Mouse (Mus musculus): ENCODE measurements around the gene 1700013G24Rik. TPM values are rescaled to one million over a fixed set of nuclear protein-coding genes. Genes with fewer than 3 reads are reported as not detected.
"Not testable (repeated sequence)": the region's sequence is repeated elsewhere in the genome, so short reads cannot be mapped to it uniquely, and the experiment has no call there.

1700013G24Rik gene
- polyA plus RNA-seq (2014; fragmentation: Nextera tagmentation; extraction: Ambion mirVana), result not detected in 2 replicates

- no peaks in the 10 kb centered on the region for H3K9me3 ChIP-seq (ENCODE audit: control insufficient read depth, low read length)
- H3K4me1 ChIP-seq (replicated peaks; ENCODE audit: control insufficient read depth, insufficient read depth, low read length), result peaks cover 25% of the 10 kb centered on the region
- no peaks in the 10 kb centered on the region for H3K36me3 ChIP-seq (ENCODE audit: control insufficient read depth, insufficient read depth, low read length)
- DNase-seq (ENCODE audit: low spot score) (no peak), ATAC-seq (replicated peaks; ENCODE audit: low FRiP score) (no peak)
- 81% methylated on average over 8 of the region's 8 CpGs for WGBS
- no peaks in the 10 kb centered on the region for H3K27me3 ChIP-seq (replicated peaks; ENCODE audit: control insufficient read depth, insufficient read depth, low read length)
- no peak within 1 kb of the TSS for H3K4me3 ChIP-seq (ENCODE audit: low read depth, low read length)
- no peak within 1 kb of the TSS for H3K4me2 ChIP-seq
- no peak within 1 kb of the TSS; the same call in 1 of the 2 replicates for H3K27ac ChIP-seq (ENCODE audit: low read depth, low read length)
- H3K9ac ChIP-seq (ENCODE audit: low read depth, low read length), result no peak within 1 kb of the TSS
Observed at GRCm38 (mm10) chr4:137453234-137453767, at the start of gene 1700013G24Rik. 1700013G24Rik (plus strand) TSS chr4:137453284.

DNA sequence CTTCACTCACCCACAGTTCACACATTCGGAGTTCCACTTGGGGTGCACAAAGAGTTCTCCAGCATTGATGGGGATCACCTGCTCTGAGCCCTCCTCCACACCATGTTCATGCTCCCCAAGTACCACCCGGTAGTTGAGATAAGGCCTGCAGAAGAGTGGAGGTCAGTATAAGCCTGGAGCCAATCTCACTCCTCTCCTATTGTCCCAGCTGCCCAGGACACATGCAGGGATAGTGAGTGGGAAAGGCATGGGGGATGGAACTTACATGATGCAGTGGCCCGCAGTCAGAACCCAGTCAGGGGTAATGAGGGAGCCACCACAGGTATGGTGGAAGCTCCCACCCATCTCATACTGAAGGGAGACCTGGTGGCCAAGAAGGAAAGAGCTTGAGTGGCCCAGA is 47.5 kb upstream of the 1700013G24Rik start:
- no peak overlapping the region for H3K4me3 ChIP-seq (ENCODE audit: low read depth, low read length)
- ATAC-seq (replicated peaks; ENCODE audit: low FRiP score) (no peak), DNase-seq (ENCODE audit: low spot score) (no peak)
- H3K9me3 ChIP-seq (ENCODE audit: control insufficient read depth, low read length), result no peaks in the 10 kb centered on the region
- no peak overlapping the region for H3K27ac ChIP-seq (ENCODE audit: low read depth, low read length)
- H3K4me1 ChIP-seq (replicated peaks; ENCODE audit: control insufficient read depth, insufficient read depth, low read length), result no peaks in the 10 kb centered on the region
- no peaks in the 10 kb centered on the region for H3K36me3 ChIP-seq (ENCODE audit: control insufficient read depth, insufficient read depth, low read length)
- H3K9ac ChIP-seq (ENCODE audit: low read depth, low read length), result no peak overlapping the region
- H3K4me2 ChIP-seq, result no peak overlapping the region
- no peaks in the 10 kb centered on the region for H3K27me3 ChIP-seq (replicated peaks; ENCODE audit: control insufficient read depth, insufficient read depth, low read length)
- WGBS, result 77% methylated on average over 3 of the region's 3 CpGs

- Histone ChIP-seq H3K27ac (ENCODE audit: low read depth, low read length) (no peak within 1 kb of the TSS), H3K4me3 (ENCODE audit: low read depth, low read length) (no peak within 1 kb of the TSS), H3K9me3 (ENCODE audit: control insufficient read depth, low read length) (no peaks in the 10 kb centered on the region), H3K4me1 (replicated peaks; ENCODE audit: control insufficient read depth, insufficient read depth, low read length) (no peaks in the 10 kb centered on the region), H3K27me3 (replicated peaks; ENCODE audit: control insufficient read depth, insufficient read depth, low read length) (no peaks in the 10 kb centered on the region), H3K4me2 (no peak within 1 kb of the TSS), H3K36me3 (ENCODE audit: control insufficient read depth, insufficient read depth, low read length) (no peaks in the 10 kb centered on the region), H3K9ac (ENCODE audit: low read depth, low read length) (no peak within 1 kb of the TSS)
- ATAC-seq (replicated peaks; ENCODE audit: low FRiP score) (no peak), DNase-seq (ENCODE audit: low spot score) (no peak)
- 77% methylated on average over 5 of the region's 5 CpGs for WGBS
Observed at GRCm38 (mm10) chr4:137409691-137410090, 43.4 kb upstream of the 1700013G24Rik start, which contains the start of gene Cela3a. Cela3a (minus strand) TSS chr4:137409791.

GRCm38 (mm10) chr4:137412185-137412709 is 40.8 kb upstream of the 1700013G24Rik start:
- not testable (repeated sequence) for H3K27me3 ChIP-seq (replicated peaks; ENCODE audit: control insufficient read depth, insufficient read depth, low read length); H3K9me3 ChIP-seq (ENCODE audit: control insufficient read depth, low read length); H3K9ac ChIP-seq (ENCODE audit: low read depth, low read length); H3K36me3 ChIP-seq (ENCODE audit: control insufficient read depth, insufficient read depth, low read length); ATAC-seq (replicated peaks; ENCODE audit: low FRiP score); H3K4me2 ChIP-seq; H3K4me3 ChIP-seq (ENCODE audit: low read depth, low read length); DNase-seq (ENCODE audit: low spot score); H3K4me1 ChIP-seq (replicated peaks; ENCODE audit: control insufficient read depth, insufficient read depth, low read length); H3K27ac ChIP-seq (ENCODE audit: low read depth, low read length)
- 75% methylated on average over 7 of the region's 7 CpGs for WGBS

DNA sequence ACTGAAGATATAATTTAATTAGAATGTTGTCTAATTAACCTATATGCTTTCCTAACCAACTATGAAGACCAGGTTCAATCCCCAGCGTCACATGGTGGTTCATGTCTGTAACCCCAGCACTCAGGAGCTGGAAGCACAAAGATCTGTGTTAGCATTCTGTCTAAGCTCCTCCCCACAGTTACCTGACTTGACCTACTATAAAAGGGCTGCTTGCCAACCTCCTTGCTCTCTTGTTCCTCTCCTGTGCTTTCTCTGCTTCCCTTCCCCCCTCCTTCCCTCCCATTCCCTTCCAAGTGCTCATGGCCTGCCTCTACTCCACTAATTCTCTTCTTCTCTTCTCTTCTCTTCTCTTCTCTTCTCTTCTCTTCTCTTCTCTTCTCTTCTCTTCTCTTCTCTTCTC is 38.1 kb upstream of the 1700013G24Rik start:
- H3K4me3 ChIP-seq (ENCODE audit: low read depth, low read length), result no peak overlapping the region
- no peak overlapping the region for H3K4me2 ChIP-seq
- H3K9me3 ChIP-seq (ENCODE audit: control insufficient read depth, low read length), result no peaks in the 10 kb centered on the region
- H3K27ac ChIP-seq (ENCODE audit: low read depth, low read length), result no peak overlapping the region
- no peaks in the 10 kb centered on the region for H3K36me3 ChIP-seq (ENCODE audit: control insufficient read depth, insufficient read depth, low read length)
- no peaks in the 10 kb centered on the region for H3K27me3 ChIP-seq (replicated peaks; ENCODE audit: control insufficient read depth, insufficient read depth, low read length)
- 54% methylated on average over 1 of the region's 1 CpGs for WGBS
- ATAC-seq (replicated peaks; ENCODE audit: low FRiP score) (no peak), DNase-seq (ENCODE audit: low spot score) (no peak)
- H3K4me1 ChIP-seq (replicated peaks; ENCODE audit: control insufficient read depth, insufficient read depth, low read length), result no peaks in the 10 kb centered on the region
- no peak overlapping the region for H3K9ac ChIP-seq (ENCODE audit: low read depth, low read length)

DNA sequence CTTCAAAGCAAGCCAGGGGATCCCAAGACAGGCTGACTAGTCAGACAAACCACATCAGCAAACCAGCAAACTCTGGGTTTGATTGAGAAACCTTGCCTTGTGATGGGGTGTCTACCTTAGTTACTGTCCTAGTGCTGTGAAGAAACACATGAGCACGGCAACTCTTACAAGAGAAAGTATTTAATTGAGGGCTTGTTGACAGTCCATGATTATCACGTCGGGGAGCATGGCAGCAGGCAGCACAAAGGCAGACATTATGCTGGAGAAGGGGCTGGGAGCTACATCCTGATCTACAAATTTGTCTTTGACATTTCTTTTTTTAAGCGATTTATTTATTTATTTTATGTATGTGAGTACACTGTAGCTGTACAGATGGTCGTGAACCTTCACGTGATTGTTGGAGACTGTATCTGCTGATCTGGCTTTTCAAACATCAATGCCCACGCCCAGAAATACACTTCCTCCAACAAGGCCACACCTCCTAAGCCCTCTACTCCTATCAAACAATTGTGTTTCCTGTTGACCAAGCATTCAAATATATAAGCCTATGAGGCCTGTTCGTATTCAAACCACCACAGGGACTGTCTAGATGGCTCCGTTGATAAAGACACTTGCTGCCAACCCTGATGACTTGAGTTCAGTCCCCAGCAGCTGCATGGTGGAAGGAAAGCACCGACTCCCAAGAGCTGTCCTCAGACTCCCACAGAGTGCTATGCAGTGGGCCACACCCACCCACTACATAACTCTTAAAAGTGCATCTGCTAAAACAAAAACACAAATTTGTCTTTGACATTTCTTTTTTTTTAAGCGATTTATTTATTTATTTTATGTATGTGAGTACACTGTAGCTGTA is 35.1 kb upstream of the 1700013G24Rik start:
- Histone ChIP-seq H3K4me3 (ENCODE audit: low read depth, low read length) (no peak overlapping the region), H3K9ac (ENCODE audit: low read depth, low read length) (no peak overlapping the region), H3K27me3 (replicated peaks; ENCODE audit: control insufficient read depth, insufficient read depth, low read length) (no peaks in the 10 kb centered on the region), H3K36me3 (ENCODE audit: control insufficient read depth, insufficient read depth, low read length) (no peaks in the 10 kb centered on the region), H3K9me3 (ENCODE audit: control insufficient read depth, low read length) (no peaks in the 10 kb centered on the region), H3K4me1 (replicated peaks; ENCODE audit: control insufficient read depth, insufficient read depth, low read length) (no peaks in the 10 kb centered on the region), H3K27ac (ENCODE audit: low read depth, low read length) (no peak overlapping the region), H3K4me2 (no peak overlapping the region)
- DNase-seq (ENCODE audit: low spot score), result no peak
- no peak for ATAC-seq (replicated peaks; ENCODE audit: low FRiP score)
- 57% methylated on average over 11 of the region's 11 CpGs for WGBS

- H3K27ac ChIP-seq (ENCODE audit: low read depth, low read length), result no peak within 1 kb of the TSS
- no peak for DNase-seq (ENCODE audit: low spot score)
- no peaks in the 10 kb centered on the region for H3K36me3 ChIP-seq (ENCODE audit: control insufficient read depth, insufficient read depth, low read length)
- no peak within 1 kb of the TSS for H3K9ac ChIP-seq (ENCODE audit: low read depth, low read length)
- H3K9me3 ChIP-seq (ENCODE audit: control insufficient read depth, low read length), result no peaks in the 10 kb centered on the region
- H3K4me1 ChIP-seq (replicated peaks; ENCODE audit: control insufficient read depth, insufficient read depth, low read length), result no peaks in the 10 kb centered on the region
- H3K4me3 ChIP-seq (ENCODE audit: low read depth, low read length), result no peak within 1 kb of the TSS
- no peak; the same call in 1 of the 2 replicates for ATAC-seq (replicated peaks; ENCODE audit: low FRiP score)
- H3K4me2 ChIP-seq, result no peak within 1 kb of the TSS
- no peaks in the 10 kb centered on the region for H3K27me3 ChIP-seq (replicated peaks; ENCODE audit: control insufficient read depth, insufficient read depth, low read length)
- 46% methylated on average over 4 of the region's 4 CpGs for WGBS
Observed at GRCm38 (mm10) chr4:137430502-137430901, 22.6 kb upstream of the 1700013G24Rik start, which contains the start of gene Cela3b. Cela3b (minus strand) TSS chr4:137430540.

DNA sequence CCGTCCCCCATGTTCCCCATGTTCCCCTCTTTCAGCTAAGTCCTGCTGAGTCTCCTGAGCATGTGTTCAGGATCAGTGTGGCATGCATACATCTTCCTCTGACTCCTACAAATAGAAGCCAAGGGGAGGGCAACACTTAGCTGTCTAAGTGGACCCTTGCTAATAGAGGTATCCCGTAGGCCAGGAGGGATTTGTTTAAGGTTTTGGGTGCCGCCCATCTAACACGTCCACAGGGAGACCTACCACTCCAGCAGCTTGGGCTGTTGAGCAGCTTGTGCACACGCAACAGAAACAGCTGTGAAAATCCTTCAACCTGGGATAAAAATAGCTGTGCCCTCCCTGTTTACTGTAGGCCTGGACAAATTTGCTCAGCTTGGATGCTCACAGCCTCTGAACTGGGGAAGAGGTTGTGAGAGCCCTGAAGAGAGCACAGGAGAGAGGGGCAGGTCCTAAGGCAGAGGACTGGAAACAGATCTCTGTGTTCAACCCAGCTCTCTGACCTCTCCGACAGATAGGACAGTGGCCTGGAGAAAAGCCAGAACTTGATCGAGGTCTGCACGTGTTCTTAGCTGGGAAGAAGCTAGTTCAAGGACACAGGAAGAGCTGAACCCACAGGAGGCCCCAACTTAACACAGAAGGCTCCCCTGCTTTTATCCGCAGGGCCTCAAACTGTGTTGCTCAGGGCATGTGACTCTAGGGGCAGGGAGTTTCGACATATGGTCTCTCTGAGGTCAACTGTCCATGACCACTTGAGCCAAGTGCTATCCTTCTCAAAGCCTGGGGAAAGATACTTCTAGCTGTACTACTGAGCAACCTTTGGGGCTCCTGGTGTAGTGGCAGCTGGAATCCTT is 20.2 kb upstream of the 1700013G24Rik start:
- not testable (repeated sequence) for DNase-seq (ENCODE audit: low spot score); H3K9ac ChIP-seq (ENCODE audit: low read depth, low read length); H3K36me3 ChIP-seq (ENCODE audit: control insufficient read depth, insufficient read depth, low read length); H3K27me3 ChIP-seq (replicated peaks; ENCODE audit: control insufficient read depth, insufficient read depth, low read length); H3K27ac ChIP-seq (ENCODE audit: low read depth, low read length); H3K4me3 ChIP-seq (ENCODE audit: low read depth, low read length); H3K9me3 ChIP-seq (ENCODE audit: control insufficient read depth, low read length); H3K4me1 ChIP-seq (replicated peaks; ENCODE audit: control insufficient read depth, insufficient read depth, low read length); H3K4me2 ChIP-seq; ATAC-seq (replicated peaks; ENCODE audit: low FRiP score)
- 64% methylated on average over 10 of the region's 10 CpGs for WGBS
